Mouse (Mus musculus) kidney, postnatal 36 days (tissue): ENCODE measurements at regions not wholly inside any gene's neighbourhood (a gene's known extent, or its start where the extent isn't known, plus 50 kb on each side); places are given as distances from the start of the nearest gene placed in this dataset.

Source experiments
- DNase-seq, 2 experiments: peaks; one replicate each; pipeline ENCODE4 v3.0.0; 2021 to 2022; ENCODE audit warnings: mixed read lengths in 2 of 2

DNA sequence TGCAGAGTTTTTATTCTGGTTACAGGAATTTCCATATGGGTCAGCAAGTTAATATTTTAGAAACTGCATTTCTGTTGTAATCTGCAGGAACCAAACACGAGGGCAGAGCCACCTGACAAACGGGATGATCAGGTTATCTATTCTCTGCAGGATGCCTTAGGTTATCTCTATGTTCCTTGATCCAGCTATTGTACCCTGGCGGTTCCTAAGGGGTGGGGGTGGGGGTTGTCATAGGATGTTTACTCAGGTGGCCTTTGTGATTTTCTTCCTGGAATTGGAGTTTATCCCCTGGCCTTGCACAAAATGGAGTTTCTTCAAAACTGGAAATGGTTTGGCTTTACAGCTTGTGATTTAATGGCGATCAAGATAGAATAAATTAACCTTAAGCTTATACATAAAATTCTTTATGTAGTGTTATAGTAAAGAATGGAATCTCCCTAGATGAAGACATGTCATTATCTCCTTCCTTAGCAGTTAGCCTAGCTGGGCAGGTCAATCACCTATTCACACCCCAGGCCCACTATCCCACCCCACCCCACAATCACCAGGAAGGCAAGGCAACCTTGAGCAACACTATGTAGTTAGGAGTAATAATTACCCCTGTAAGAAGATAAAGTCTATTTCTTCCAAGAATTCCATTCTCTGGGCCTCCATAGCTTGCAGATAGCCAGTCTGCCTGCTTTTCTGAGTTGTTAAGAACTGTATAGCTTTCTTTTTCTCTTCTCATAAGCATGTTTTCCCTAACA, 192.3 kb upstream of the B430218F22Rik start:
- no peak for DNase-seq

GRCm38 (mm10) chr13:118208146-118208545, 178.3 kb upstream of the B430218F22Rik start:
- DNase-seq, result no peak

- DNase-seq, result peak; percentile 30 to 57
Observed at GRCm38 (mm10) chr13:118227354-118227753, 159.1 kb upstream of the B430218F22Rik start.

GRCm38 (mm10) chr13:118237968-118238367, 148.5 kb upstream of the B430218F22Rik start:
- no peak for DNase-seq

GRCm38 (mm10) chr13:118244680-118245079, 141.8 kb upstream of the B430218F22Rik start:
- DNase-seq, result no peak

GRCm38 (mm10) chr13:118245546-118245945, 140.9 kb upstream of the B430218F22Rik start:
- DNase-seq, result no peak

- DNase-seq, result no peak
Observed at GRCm38 (mm10) chr13:118259606-118260005, 126.8 kb upstream of the B430218F22Rik start.

- DNase-seq, result no peak
Observed at GRCm38 (mm10) chr13:118262971-118263370, 123.5 kb upstream of the B430218F22Rik start.

GRCm38 (mm10) chr13:118265763-118266520, 120.5 kb upstream of the B430218F22Rik start:
- no peak for DNase-seq

- peak in 1 of 2 experiments; percentile 3 for DNase-seq
Observed at GRCm38 (mm10) chr13:118272904-118273303, 113.5 kb upstream of the B430218F22Rik start.

DNA sequence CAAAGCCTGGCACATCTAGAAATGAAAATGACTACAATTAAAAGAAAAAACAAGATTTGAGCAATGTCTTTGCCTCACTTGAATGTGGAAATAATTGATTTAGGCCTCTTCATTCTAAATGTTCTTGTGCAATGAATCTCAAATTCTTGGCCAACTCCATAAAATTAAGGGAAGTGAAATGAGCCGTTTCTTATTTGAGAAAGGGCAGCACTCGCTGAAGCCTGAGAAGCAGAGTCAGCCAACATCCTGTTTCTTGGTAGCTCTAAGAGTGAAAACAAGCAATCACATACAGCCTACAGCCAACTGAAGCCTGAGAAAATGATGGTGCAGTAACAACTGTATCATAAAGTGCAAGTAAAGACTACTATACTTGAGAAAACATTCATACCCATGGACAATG, 105.5 kb upstream of the B430218F22Rik start:
- no peak for DNase-seq

- no peak for DNase-seq
Observed at GRCm38 (mm10) chr13:118293728-118294127, 92.7 kb upstream of the B430218F22Rik start.

DNA sequence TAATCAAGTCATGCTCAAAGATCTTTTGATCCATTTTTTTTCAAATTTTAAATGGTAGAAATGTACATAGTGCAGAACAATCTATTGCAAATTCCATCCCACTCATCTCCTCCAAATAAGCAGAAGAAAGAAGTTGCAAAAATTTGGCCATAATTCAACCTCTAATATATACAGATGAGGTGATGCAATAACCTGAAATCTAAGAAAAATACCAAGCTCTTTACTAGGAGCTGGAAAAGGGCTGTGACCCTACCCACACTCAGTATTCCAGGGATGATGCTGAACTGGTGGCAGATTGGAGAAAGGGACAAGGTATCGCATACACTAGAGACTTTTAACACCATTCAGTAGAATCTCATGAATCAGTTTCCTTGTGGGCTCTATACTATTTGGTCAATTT, 76.3 kb upstream of the B430218F22Rik start:
- no peak for DNase-seq

DNA sequence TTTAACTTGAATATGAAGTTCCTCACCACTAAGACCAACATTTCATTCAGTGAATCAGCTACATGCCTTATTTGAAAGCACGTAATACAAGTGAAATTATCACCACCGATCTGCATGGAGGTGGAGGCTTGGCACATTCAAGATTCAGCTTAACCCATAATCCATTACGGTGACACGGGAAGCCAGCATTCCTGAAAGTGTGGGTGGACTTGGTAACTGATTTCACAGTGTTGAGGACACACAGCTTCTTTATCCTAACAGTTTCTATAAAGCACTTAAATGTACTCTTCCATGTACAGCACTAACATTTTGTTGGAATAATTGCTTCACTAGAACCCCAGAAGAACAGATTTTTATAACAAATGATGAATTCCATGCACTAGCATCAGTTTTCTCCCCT, 72.8 kb upstream of the B430218F22Rik start:
- DNase-seq, result no peak
